Mouse (Mus musculus): ENCODE data around the gene Col18a1. TPM values are rescaled to one million over a fixed set of nuclear protein-coding genes. Genes with fewer than 3 reads are reported as not detected.
"Not testable (repeated sequence)": the region's sequence is repeated elsewhere in the genome, so short reads cannot be mapped to it uniquely, and the experiment has no call there.

Gene Col18a1
- polyA plus RNA-seq, 1 experiment from 2014 or later: 109 TPM

DNA sequence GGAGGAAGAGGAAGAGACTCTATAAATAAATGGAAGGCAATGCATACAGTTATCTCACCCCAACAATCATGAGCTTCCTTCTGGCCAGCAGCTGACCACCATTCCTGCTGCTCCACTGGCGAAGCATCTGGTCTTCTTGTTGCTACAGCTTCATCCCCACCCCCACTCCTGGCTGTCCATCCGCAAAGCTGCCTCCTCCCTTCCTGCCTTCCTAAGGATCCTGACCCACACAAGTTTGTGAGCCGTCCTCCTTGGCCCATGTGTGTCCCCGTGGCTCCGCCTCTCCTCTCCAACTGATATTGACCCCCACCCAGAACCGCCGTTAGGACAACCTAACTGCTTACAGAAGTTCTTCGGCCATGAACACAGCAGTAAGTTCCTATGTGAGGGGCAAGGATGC is 16.3 kb downstream of the Col18a1 start:
- H3K4me1 ChIP-seq: peaks cover 43% of the 10 kb centered on the region

DNA sequence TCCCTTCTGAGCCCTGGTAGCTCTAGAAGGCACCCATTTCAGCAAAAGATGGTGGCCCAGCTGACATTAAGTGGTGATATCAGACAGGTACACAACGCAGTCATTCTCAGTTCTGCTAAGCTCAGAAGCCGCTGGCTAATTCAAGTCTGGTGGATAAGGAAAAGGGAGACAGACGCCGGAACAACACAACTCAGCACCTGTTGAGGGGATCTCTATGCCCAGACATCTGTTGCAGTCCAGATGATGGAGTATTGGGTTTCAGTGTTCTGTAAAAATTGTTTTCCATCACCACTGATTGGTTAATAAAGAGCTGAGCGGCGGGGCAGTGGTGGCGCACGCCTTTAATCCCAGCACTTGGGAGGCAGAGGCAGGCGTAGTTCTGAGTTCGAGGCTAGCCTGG is 18.8 kb downstream of the Col18a1 start:
- no peak overlapping the region for H3K27ac ChIP-seq
- WGBS: 85% methylated on average over 10 of the region's 10 CpGs
- no peak for ATAC-seq (ENCODE audit: low FRiP score)
- H3K36me3 ChIP-seq: no peaks in the 10 kb centered on the region
- H3K4me1 ChIP-seq: peaks cover 42% of the 10 kb centered on the region
- H3K4me3 ChIP-seq: no peak overlapping the region
- no peak overlapping the region for H3K4me2 ChIP-seq (replicated peaks)
- no peaks in the 10 kb centered on the region for H3K9me3 ChIP-seq (replicated peaks)
- no peak overlapping the region for H3K9ac ChIP-seq
- H3K27me3 ChIP-seq: no peaks in the 10 kb centered on the region; the same call in 1 of the 2 replicates

More for the DNA sequence above, 16.3 kb downstream of the Col18a1 start:
- Histone ChIP-seq H3K9ac (no peak overlapping the region), H3K4me2 (replicated peaks) (peak overlapping the region; percentile 39; the same call in 1 of the 2 replicates), H3K4me3 (no peak overlapping the region), H3K36me3 (no peaks in the 10 kb centered on the region), H3K27ac (peak overlapping the region; percentile 81), H3K9me3 (replicated peaks) (no peaks in the 10 kb centered on the region), H3K27me3 (no peaks in the 10 kb centered on the region; the same call in 1 of the 2 replicates)
- 45% methylated on average over 8 of the region's 8 CpGs for WGBS
- no peak for ATAC-seq (ENCODE audit: low FRiP score)

DNA sequence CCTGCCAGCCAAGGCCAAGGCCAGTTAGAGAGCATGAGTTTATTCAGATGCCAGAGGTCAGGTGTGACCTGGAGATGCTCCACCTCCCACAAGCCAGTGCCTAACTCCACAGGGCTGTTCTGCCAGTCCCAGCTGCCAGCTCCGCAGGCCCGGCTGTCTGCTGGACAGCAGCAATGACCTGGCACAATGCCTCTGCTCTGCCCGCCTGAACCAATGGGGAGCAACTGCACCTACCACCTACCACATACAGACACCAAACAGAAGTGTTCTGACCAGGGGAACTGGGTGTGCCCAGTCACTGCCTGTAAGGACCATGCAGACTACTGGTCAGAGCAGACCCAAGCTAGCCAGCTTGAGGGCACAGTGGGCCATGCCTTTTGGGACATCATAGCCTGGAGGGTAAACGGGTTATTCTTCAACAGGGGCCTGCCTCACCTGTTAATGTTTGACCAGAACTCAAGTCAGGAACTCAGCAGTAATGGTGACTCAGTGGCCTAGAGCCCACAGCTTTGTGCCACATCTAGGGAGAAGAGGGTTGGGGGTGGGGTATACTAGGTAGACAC is 19.4 kb downstream of the Col18a1 start:
- no peak overlapping the region for H3K27ac ChIP-seq
- H3K4me3 ChIP-seq: no peak overlapping the region
- H3K4me1 ChIP-seq: peaks cover 36% of the 10 kb centered on the region
- ATAC-seq (ENCODE audit: low FRiP score): no peak
- H3K36me3 ChIP-seq: no peaks in the 10 kb centered on the region
- no peak overlapping the region for H3K4me2 ChIP-seq (replicated peaks)
- 80% methylated on average over 4 of the region's 4 CpGs for WGBS
- H3K27me3 ChIP-seq: no peaks in the 10 kb centered on the region; the same call in 1 of the 2 replicates
- H3K9me3 ChIP-seq (replicated peaks): no peaks in the 10 kb centered on the region
- H3K9ac ChIP-seq: no peak overlapping the region

DNA sequence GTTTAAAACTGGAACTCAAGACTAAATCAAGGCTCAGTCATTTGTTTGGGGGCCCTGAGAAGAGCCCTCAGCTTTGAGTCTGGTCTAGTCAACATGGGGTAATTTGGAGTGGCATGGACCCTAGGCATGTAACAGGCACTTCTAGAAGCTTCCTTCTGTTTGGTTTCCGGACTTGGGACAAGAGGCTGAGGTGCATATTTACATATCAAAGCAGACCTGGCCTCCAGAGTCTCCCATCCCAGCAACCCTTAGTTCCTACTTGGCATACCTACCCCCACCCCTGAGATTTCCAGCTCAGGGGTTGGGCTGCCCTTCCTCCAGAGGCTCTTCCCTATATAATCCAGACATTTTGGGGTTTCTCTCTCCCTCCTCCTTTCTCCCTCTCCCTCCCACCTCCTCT is 20.4 kb downstream of the Col18a1 start:
- 35% methylated on average over 1 of the region's 1 CpGs for WGBS
- H3K9me3 ChIP-seq (replicated peaks): no peaks in the 10 kb centered on the region
- peaks cover 26% of the 10 kb centered on the region for H3K4me1 ChIP-seq
- no peaks in the 10 kb centered on the region; the same call in 1 of the 2 replicates for H3K27me3 ChIP-seq
- no peak overlapping the region for H3K4me2 ChIP-seq (replicated peaks)
- no peak for ATAC-seq (ENCODE audit: low FRiP score)
- H3K9ac ChIP-seq: no peak overlapping the region
- H3K4me3 ChIP-seq: no peak overlapping the region
- H3K36me3 ChIP-seq: no peaks in the 10 kb centered on the region
- H3K27ac ChIP-seq: no peak overlapping the region

DNA sequence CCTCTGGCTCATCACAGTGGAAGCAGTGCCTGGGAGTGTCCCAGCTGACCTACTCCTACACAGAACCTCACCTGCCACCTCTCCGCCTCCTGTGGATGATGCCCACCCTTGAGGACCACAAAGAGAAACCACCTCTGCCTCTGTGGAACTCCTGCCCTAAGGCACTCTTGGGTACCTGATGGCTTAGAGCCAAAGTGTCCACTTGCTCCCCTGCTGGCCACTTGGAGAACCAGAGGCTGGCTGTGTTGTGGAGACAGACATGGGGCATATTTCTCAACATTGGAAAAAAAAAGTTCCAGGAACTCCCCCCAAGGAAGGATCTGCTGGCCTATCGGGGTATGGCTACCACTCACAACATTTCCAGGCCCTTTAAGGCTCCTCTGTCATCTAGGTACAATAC is 22.0 kb downstream of the Col18a1 start:
- peaks cover 14% of the 10 kb centered on the region for H3K4me1 ChIP-seq

DNA sequence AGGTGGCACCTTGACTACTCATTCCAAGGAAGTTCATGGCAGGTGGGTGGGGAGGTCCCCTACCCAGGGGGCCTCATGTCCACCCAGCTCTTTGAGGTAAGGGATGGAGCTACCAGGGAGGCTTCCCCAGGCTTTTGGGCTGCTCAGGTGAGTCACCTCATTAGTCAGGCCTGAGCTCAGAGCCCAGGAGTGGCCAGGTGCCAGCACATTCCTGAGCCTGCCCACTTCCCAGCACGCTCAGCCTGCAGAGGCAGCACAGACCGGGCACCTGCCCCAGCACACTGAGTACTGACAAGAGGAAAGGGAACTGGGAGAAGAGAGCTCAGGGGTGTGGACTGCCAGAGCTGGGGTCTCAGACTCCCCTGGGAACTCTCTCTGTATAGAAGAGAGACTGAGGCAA is 24.0 kb downstream of the Col18a1 start:
- no peaks in the 10 kb centered on the region for H3K36me3 ChIP-seq
- peaks cover 19% of the 10 kb centered on the region for H3K4me1 ChIP-seq
- H3K4me2 ChIP-seq (replicated peaks): no peak overlapping the region
- H3K27me3 ChIP-seq: no peaks in the 10 kb centered on the region; the same call in 1 of the 2 replicates
- H3K27ac ChIP-seq: no peak overlapping the region
- H3K9ac ChIP-seq: no peak overlapping the region
- no peak for ATAC-seq (ENCODE audit: low FRiP score)
- H3K4me3 ChIP-seq: no peak overlapping the region
- H3K9me3 ChIP-seq (replicated peaks): no peaks in the 10 kb centered on the region
- WGBS: 85% methylated on average over 2 of the region's 2 CpGs

More for the DNA sequence above, 22.0 kb downstream of the Col18a1 start:
- ATAC-seq (ENCODE audit: low FRiP score): no peak
- Histone ChIP-seq H3K27ac (no peak overlapping the region), H3K36me3 (no peaks in the 10 kb centered on the region), H3K4me3 (no peak overlapping the region), H3K27me3 (no peaks in the 10 kb centered on the region; the same call in 1 of the 2 replicates), H3K9ac (no peak overlapping the region), H3K9me3 (replicated peaks) (no peaks in the 10 kb centered on the region), H3K4me2 (replicated peaks) (no peak overlapping the region)
- WGBS: 91% methylated on average over 2 of the region's 2 CpGs

DNA sequence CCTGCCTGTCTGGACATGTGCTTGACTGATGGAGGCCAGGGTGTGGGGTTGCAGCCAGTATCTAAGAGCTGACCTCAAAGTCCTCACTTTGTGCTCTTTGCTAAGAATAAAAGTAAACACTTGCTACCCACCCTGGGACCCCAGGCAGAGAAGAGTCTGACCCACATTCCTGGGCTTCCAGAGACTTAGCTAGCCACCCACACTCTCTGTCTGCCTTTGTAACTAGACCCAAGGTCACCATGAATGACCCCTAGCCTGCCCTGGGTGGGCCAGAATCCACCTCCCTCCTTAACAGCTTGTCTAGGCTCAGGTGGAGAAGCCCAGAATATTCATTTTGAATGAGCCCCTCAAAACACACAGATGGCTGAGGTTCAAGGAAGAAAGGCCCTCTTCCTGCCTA is 28.0 kb downstream of the Col18a1 start:
- Histone ChIP-seq H3K36me3 (no peaks in the 10 kb centered on the region), H3K4me2 (replicated peaks) (no peak overlapping the region), H3K4me3 (no peak overlapping the region), H3K27ac (no peak overlapping the region), H3K27me3 (no peaks in the 10 kb centered on the region), H3K4me1 (peaks cover 26% of the 10 kb centered on the region), H3K9me3 (replicated peaks) (no peaks in the 10 kb centered on the region), H3K9ac (no peak overlapping the region)
- no peak for ATAC-seq (ENCODE audit: low FRiP score)

DNA sequence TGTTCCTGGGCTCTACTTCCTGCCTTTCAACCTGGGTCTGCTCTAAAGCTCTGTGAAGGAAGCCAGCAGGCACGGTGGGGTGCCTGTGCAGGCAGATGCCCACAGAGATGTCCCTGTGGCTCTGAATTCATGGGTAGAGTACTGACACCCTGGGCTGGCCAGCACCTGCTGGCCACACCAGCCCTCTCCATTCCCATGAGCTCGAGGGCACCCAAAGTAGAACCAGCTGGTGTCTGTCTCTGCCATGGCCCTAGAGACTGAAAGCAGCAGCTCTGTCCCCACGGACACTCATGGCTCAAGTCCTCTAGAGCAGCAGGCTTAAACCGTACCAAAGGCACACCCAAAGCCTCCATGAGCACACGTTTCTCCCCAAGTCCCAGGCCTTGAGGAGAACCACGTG is 30.1 kb downstream of the Col18a1 start:
- H3K9me3 ChIP-seq (replicated peaks): no peaks in the 10 kb centered on the region
- H3K27me3 ChIP-seq: no peaks in the 10 kb centered on the region
- H3K4me1 ChIP-seq: peaks cover 36% of the 10 kb centered on the region
- H3K9ac ChIP-seq: no peak overlapping the region
- H3K4me2 ChIP-seq (replicated peaks): no peak overlapping the region
- no peaks in the 10 kb centered on the region for H3K36me3 ChIP-seq
- no peak overlapping the region for H3K27ac ChIP-seq
- H3K4me3 ChIP-seq: no peak overlapping the region
- WGBS: 90% methylated on average over 6 of the region's 6 CpGs
- ATAC-seq (ENCODE audit: low FRiP score): no peak

DNA sequence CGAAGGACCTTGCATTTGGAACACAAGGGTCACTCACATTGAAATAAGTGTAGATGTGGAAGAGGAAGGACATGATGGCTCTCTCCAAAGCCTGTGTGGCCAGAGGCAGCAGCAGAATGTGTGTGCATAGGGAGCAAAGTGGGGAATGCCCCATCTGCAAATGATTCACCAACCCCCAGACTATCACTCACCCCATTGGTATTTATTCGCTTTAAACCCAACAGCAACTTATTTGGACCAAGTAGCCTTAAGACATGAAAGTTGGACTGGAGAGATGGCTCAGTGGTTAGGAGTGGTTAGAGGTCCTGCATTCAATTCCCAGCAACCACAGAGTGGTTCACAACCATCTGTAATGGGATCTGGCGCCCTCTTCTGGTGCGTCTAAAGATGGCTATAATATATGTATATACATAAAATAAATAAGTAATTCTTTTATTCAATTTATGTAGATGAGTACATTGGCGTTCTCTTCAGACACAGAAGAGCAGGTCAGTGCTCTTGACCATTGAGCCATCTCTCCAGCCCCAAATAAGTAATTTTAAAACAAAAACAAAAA is 31.0 kb downstream of the Col18a1 start:
- Histone ChIP-seq H3K4me1 (peaks cover 37% of the 10 kb centered on the region), H3K4me3 (no peak overlapping the region), H3K27me3 (no peaks in the 10 kb centered on the region), H3K36me3 (no peaks in the 10 kb centered on the region), H3K9ac (no peak overlapping the region), H3K27ac (no peak overlapping the region), H3K9me3 (replicated peaks) (no peaks in the 10 kb centered on the region), H3K4me2 (replicated peaks) (no peak overlapping the region)
- ATAC-seq (ENCODE audit: low FRiP score): no peak
- 89% methylated on average over 5 of the region's 5 CpGs for WGBS

DNA sequence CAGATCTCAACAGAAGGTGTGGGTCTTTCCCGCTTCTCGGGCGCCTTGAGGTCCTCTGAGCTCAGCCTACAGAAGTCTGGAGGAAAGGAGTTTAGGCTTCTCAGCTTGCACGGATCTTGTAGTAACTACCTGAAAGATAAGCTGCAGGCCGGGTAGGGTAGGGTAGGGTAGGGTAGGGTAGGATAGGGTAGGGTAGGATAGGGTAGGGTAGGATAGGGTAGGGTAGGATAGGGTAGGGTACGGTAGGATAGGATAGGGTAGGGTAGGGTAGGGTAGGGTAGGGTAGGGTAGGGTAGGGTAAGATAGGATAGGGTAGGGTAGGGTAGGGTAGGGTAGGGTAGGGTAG is 31.6 kb downstream of the Col18a1 start:
- H3K27ac ChIP-seq: peak overlapping the region; percentile 23; the same call in 1 of the 2 replicates
- 58% methylated on average over 6 of the region's 6 CpGs for WGBS
- H3K27me3 ChIP-seq; H3K4me3 ChIP-seq; H3K4me2 ChIP-seq (replicated peaks); H3K9ac ChIP-seq; ATAC-seq (ENCODE audit: low FRiP score); H3K9me3 ChIP-seq (replicated peaks); H3K36me3 ChIP-seq: not testable (repeated sequence)
- H3K4me1 ChIP-seq: peaks cover 43% of the 10 kb centered on the region

DNA sequence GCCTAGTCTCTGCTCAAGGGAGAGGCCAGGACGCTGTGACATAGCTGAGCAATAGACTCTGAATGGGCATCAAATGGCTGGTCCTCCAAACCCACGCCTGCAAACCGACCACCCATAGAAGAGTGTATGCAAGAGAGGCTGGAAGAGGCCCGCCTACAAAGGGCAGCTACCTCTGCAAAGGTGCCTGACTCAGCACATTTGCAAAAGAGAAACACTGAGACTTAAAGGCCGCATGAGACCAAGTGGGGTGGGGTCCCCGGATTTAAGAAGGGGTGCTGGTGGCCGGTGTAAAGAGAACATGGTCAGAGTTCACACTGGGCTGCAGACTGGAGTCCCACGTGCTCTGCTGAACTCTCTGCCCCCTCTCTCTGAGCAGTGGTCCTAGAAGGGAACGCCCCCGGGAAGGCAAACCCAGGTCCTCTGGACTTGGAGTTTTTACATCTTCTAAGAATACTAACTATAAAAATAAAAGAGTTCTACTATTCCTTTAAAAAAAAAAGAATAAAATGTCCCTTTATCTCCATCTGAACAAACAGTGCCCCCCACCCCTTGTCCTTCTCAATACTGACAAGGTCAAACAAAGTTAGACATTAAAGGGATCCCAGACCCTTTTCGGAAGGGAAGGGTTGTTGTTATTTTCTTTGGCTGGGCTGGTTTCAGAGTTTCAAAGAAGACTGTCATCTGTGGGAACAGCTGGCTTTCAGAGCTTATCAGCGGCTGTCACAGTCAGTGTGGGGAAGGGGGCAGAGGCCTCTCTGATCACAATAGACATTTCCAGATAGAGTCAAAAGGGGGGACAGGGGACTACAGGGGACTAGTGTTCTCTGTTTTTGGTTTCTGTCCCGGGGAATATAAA is 32.2 kb downstream of the Col18a1 start:
- Histone ChIP-seq H3K9ac (no peak overlapping the region), H3K27ac (peak overlapping the region; percentile 23; the same call in 1 of the 2 replicates), H3K4me3 (no peak overlapping the region), H3K4me1 (peaks cover 45% of the 10 kb centered on the region), H3K36me3 (no peaks in the 10 kb centered on the region), H3K9me3 (replicated peaks) (no peaks in the 10 kb centered on the region), H3K27me3 (no peaks in the 10 kb centered on the region), H3K4me2 (replicated peaks) (no peak overlapping the region)
- WGBS: 34% methylated on average over 13 of the region's 13 CpGs
- no peak for ATAC-seq (ENCODE audit: low FRiP score)

DNA sequence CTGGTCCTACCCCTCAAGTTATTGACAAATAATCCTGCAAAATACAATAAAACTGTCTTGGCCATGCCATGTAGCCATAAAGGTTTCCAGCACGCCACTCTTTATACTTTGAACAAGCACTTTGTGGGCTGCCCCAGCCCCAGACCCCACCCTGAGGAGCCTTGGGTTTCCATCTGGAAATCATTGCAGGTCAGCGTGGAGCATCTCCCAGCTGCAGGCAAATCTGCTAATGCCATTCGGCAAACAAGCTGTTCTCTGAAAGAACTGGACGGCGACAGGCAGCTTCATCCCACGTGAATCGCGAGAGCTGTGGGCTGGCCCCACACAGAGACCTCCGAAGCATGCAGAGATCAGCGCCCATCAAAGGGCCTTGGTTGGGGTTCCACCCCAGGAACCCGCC is 34.2 kb downstream of the Col18a1 start:
- H3K4me2 ChIP-seq (replicated peaks): no peak overlapping the region
- no peak for ATAC-seq (ENCODE audit: low FRiP score)
- no peaks in the 10 kb centered on the region for H3K9me3 ChIP-seq (replicated peaks)
- H3K9ac ChIP-seq: no peak overlapping the region
- no peak overlapping the region for H3K4me3 ChIP-seq
- H3K27ac ChIP-seq: no peak overlapping the region
- no peaks in the 10 kb centered on the region for H3K36me3 ChIP-seq
- peaks cover 40% of the 10 kb centered on the region for H3K4me1 ChIP-seq
- WGBS: 36% methylated on average over 11 of the region's 11 CpGs
- no peaks in the 10 kb centered on the region for H3K27me3 ChIP-seq
